Mouse (Mus musculus) C2C12 (cell line): ENCODE results near the gene Sned1. TPM values are rescaled to one million over a fixed set of nuclear protein-coding genes. Genes with fewer than 3 reads are reported as not detected.

Source experiments
- H3K27me3 ChIP-seq: one replicate; pipeline ENCODE4 v1.6.1; 2011; ENCODE audit not compliant: control insufficient read depth, insufficient read depth, insufficient read length
- H3K36me3 ChIP-seq: one replicate; pipeline ENCODE4 v1.6.1; 2011; ENCODE audit not compliant: control insufficient read depth, insufficient read depth
- H3K4me3 ChIP-seq: one replicate; pipeline ENCODE4 v1.5.1; 2011; ENCODE audit warnings: mild to moderate bottlenecking, control low read depth; ENCODE audit not compliant: poor library complexity, insufficient read depth, severe bottlenecking
- H3K79me2 ChIP-seq: one replicate; pipeline ENCODE4 v1.6.1; 2011; ENCODE audit not compliant: control insufficient read depth, insufficient read depth
- H3K79me3 ChIP-seq: one replicate; pipeline ENCODE4 v1.6.1; 2011; ENCODE audit warnings: low read depth, control low read depth
- H3ac ChIP-seq: one replicate; pipeline ENCODE3; 2011; ENCODE audit warnings: low read depth; ENCODE audit not compliant: control insufficient read depth, insufficient read length
- CEBPB ChIP-seq: IDR thresholded peaks from one replicate; pipeline ENCODE4 v1.6.1; 2011; ENCODE audit warnings: low read depth, mild to moderate bottlenecking, control low read depth, moderate library complexity
- CTCF ChIP-seq: IDR thresholded peaks from one replicate; pipeline ENCODE4 v1.5.1; 2011; ENCODE audit not compliant: control insufficient read depth, insufficient read depth, insufficient read length
- FOSL1 ChIP-seq: IDR thresholded peaks from one replicate; pipeline ENCODE4 v1.8.0; 2011; ENCODE audit warnings: mild to moderate bottlenecking, low read length; ENCODE audit not compliant: poor library complexity, insufficient read depth, severe bottlenecking
- MAX ChIP-seq: IDR thresholded peaks from one replicate; pipeline ENCODE4 v1.6.1; 2011; ENCODE audit warnings: mild to moderate bottlenecking, control low read depth
- MYOD1 ChIP-seq: IDR thresholded peaks from one replicate; pipeline ENCODE4 v1.6.1; 2011; ENCODE audit warnings: low read depth; ENCODE audit not compliant: control insufficient read depth, insufficient read length
- MYOG ChIP-seq: IDR thresholded peaks from one replicate; pipeline ENCODE4 v1.6.1; 2011; ENCODE audit not compliant: control insufficient read depth, insufficient read length; ENCODE audit errors: extremely low read depth
- USF1 ChIP-seq: IDR thresholded peaks from one replicate; pipeline ENCODE4 v1.6.1; 2011; ENCODE audit warnings: low read depth, mild to moderate bottlenecking, control low read depth, moderate library complexity
- polyA plus RNA-seq: library from polyadenylated mRNA; unstranded; fragments of >200 nt; fragmentation: generic; extraction: Trizol; gene quantifications from one replicate; pipeline ENCODE4 v1.2.1, GENCODE M21; 2012; ENCODE audit warnings: missing spikeins

Sned1 gene
- polyA plus RNA-seq, 1 experiment, result 0.18 TPM

DNA sequence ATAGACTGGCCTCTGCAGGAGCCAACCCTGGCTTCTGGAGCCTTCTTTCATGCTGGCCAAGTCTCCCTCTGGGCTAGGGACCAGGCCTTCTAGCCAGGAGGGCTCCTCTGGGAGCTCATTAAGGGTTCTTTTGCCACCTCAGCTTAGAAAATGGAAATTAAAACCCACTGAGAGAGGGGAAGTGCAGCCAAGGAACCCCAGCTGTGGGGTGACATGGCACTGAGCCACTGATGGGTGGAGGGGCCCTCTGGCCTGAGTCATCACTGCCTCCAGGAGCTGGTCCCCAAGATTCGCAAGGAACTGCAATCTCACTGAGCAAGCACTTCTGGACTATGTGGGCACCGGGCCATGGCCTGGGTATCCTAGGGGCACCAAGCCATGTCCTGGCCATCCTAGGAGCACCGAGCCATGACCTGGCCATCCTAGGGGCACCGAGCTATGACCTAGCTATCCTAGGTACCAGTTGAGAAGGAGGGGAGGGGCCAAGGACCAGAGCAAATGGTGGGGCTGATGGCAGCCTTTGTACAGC lies 28.0 kb upstream of the Sned1 start:
- Histone ChIP-seq H3K27me3 (peaks cover 40% of the 10 kb centered on the region), H3K79me3 (no peaks in the 10 kb centered on the region), H3K36me3 (no peaks in the 10 kb centered on the region), H3K4me3 (no peak overlapping the region), H3ac (no peak overlapping the region), H3K79me2 (no peaks in the 10 kb centered on the region)
- TF ChIP-seq MAX (no peak), USF1 (no peak), FOSL1 (no peak), MYOG (no peak), CEBPB (no peak), CTCF (no peak), MYOD1 (no peak)

DNA sequence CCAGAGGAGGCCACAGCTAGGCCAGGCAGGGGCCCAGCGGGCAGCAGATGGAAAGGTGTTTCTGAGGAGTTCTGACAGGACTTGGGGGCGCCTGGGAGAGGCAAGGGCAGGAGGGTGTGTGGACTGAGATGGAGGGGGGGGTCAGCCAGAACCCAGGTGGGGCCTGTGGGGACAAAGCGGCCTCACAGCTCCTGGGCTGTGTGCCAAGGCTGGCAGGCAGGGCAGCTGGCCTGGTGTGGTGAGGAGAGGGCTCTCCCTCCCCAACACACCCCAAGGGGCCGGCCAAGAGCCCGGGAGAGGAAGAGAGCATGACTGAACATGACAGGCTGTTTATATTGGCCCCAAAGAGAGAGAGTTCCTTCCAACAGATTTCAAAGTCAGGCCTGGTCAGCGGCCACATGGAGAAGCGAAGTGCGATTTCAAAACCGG lies 25.4 kb upstream of the Sned1 start:
- no peaks in the 10 kb centered on the region for H3K36me3 ChIP-seq
- TF ChIP-seq CTCF (no peak), MYOD1 (no peak), USF1 (no peak), MYOG (no peak), CEBPB (no peak), FOSL1 (no peak), MAX (no peak)
- H3K79me2 ChIP-seq, result no peaks in the 10 kb centered on the region
- no peaks in the 10 kb centered on the region for H3K79me3 ChIP-seq
- H3ac ChIP-seq, result no peak overlapping the region
- H3K27me3 ChIP-seq, result peaks cover 41% of the 10 kb centered on the region
- H3K4me3 ChIP-seq, result no peak overlapping the region

DNA sequence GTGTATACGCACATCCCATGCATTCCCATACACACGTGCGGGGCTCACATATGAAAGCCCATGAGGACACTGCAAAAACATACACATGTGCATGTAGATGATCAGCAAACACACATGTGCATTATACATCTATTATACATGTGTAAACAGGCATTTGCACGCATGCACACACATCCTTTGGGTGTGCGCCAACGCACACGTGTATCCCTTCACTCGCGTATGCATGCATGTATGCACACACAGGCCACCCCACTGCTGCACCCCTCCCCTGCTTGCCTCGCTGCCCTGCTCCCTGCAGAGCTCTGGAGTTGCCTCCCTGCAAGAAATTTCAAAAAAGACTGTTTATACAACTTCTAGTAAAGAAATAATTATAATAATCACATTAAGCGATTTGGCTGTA lies 24.6 kb upstream of the Sned1 start:
- H3K79me2 ChIP-seq, result no peaks in the 10 kb centered on the region
- no peaks in the 10 kb centered on the region for H3K79me3 ChIP-seq
- no peak overlapping the region for H3ac ChIP-seq
- H3K36me3 ChIP-seq, result no peaks in the 10 kb centered on the region
- H3K27me3 ChIP-seq, result peaks cover 41% of the 10 kb centered on the region
- no peak for TF ChIP-seq CEBPB
- TF ChIP-seq MAX, result no peak
- no peak for TF ChIP-seq MYOD1
- TF ChIP-seq CTCF, result no peak
- no peak for TF ChIP-seq FOSL1
- TF ChIP-seq MYOG, result no peak
- no peak for TF ChIP-seq USF1
- no peak overlapping the region for H3K4me3 ChIP-seq

DNA sequence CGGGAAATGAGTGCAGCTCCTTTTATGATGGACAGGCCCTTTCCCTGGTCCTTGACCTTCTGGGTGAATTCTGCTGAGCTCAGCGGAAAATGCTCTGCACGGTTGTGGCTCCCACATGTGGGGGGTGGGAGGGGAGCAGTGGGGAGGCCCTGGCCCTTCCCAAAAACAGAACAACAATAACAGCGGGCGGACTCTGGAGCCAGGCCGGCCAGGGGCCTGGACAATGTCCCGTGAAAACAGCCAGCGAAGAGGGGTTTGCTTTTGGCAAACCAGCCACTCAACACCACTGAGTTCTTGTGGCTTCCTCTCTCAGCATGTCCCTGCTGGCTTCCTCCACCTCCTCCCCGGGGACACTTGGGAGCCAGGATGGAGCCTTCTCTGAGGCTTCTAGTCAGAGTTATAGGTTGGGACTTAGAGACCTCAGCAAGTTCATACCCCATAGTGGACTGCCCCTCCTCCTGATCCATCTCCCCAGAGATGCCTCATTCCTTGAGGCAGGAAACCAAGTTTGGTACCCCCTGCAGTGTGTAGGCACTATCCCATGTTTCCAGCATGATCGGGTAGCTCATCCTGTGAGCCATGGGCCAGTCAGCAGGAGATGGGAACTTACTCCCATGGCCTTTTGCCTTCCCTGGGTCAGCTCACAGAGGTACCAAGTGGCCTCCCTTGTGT lies 24.0 kb upstream of the Sned1 start:
- Histone ChIP-seq H3K36me3 (no peaks in the 10 kb centered on the region), H3K79me2 (no peaks in the 10 kb centered on the region)
- TF ChIP-seq MAX, result no peak
- TF ChIP-seq MYOD1, result no peak
- no peak for TF ChIP-seq CEBPB
- TF ChIP-seq FOSL1, result no peak
- TF ChIP-seq USF1, result no peak
- TF ChIP-seq MYOG, result no peak
- no peak for TF ChIP-seq CTCF

DNA sequence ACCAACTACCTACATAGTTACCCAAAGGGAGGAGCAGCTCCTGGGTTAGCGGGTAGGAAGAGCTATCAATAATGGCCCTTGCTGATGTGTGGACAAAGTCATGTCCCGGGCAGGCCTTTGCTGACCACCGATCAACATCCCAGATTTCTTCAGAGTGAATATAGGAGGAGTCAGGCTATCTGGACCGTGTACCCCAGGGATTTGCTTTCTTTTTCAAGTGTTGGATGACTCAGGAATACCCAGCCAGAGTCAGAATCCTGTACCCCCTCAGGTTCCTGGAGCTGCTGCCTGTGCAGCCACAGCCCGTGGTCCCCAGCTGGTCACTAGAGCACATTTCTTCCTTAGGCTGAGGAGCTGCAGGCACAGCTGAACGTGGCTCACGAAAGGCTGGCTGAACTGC lies 23.2 kb upstream of the Sned1 start:
- TF ChIP-seq MYOD1 (no peak), CEBPB (no peak), MAX (no peak), FOSL1 (no peak), USF1 (no peak), MYOG (no peak), CTCF (no peak)
- Histone ChIP-seq H3K36me3 (no peaks in the 10 kb centered on the region), H3K27me3 (peaks cover 38% of the 10 kb centered on the region), H3K79me2 (no peaks in the 10 kb centered on the region), H3K79me3 (no peaks in the 10 kb centered on the region), H3ac (no peak overlapping the region), H3K4me3 (no peak overlapping the region)

More for the DNA sequence above, 24.0 kb upstream of the Sned1 start:
- H3K27me3 ChIP-seq, result peaks cover 40% of the 10 kb centered on the region
- no peak overlapping the region for H3ac ChIP-seq
- no peak overlapping the region for H3K4me3 ChIP-seq
- no peaks in the 10 kb centered on the region for H3K79me3 ChIP-seq
